Mouse (Mus musculus) left cerebral cortex, adult 2 months (tissue): ENCODE measurements at regions not wholly inside any gene's neighbourhood (a gene's known extent, or its start where the extent isn't known, plus 50 kb on each side); places are given as distances from the start of the nearest gene placed in this dataset.

Experiments used
- DNase-seq, 2 experiments: peaks; one replicate each; pipeline ENCODE4 v3.0.0; 2021 to 2022; ENCODE audit warnings: low spot score in 2 of 2, mixed read lengths in 1 of 2; ENCODE audit errors: extremely low spot score in 1 of 2
- H3K27ac ChIP-seq: fragments of 200-600 bp; 2 replicates; pipeline ENCODE4 v1.8.1; 2022
- H3K4me3 ChIP-seq: fragments of 200-600 bp; 2 replicates; pipeline ENCODE4 v1.8.1; 2022
- CTCF ChIP-seq: fragments of 200-600 bp; IDR thresholded peaks from 2 replicates; pipeline ENCODE4 v1.8.1; 2022; ENCODE audit warnings: antibody characterized with exemption, mild to moderate bottlenecking, moderate library complexity
- intact Hi-C: fragments of 180-260 bp; cut with DNase I; formaldehyde crosslinking; loops from one replicate; pipeline ENCODE4 v1.15.1; 2025
- microRNA-seq, 2 experiments: library from miRNA; unstranded; fragments of <30 nt; microRNA quantifications; one replicate each; pipeline ENCODE4 v1.2.0; 2021

DNA sequence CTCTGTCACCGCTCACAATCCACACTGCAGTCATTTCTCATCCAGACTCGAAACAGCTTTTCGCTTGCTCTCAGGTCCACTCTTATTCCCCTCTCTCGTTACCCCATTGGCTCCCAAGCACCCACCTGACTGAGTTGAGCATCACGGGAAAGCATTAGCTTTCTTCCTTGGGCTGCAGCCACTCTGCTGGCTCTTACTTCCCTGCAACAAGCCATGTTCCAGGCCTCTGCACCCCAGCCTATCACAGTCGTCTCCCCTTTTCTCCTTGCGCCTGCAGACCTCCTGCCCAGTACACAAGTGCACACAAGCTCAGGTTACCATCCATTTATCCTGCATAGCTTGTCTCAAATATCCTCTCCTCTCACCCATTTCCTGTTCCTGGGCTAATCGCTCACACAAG is 88.5 kb upstream of the Tmem260 start:
- no peak overlapping the region for H3K27ac ChIP-seq
- DNase-seq, result no peak
- no peak for TF ChIP-seq CTCF
- H3K4me3 ChIP-seq, result no peak overlapping the region
- intact Hi-C loops, result loop anchor here (5.0 kb wide), 1 partner anchor 235 kb away; the partner anchor contains the start of gene Peli2

DNA sequence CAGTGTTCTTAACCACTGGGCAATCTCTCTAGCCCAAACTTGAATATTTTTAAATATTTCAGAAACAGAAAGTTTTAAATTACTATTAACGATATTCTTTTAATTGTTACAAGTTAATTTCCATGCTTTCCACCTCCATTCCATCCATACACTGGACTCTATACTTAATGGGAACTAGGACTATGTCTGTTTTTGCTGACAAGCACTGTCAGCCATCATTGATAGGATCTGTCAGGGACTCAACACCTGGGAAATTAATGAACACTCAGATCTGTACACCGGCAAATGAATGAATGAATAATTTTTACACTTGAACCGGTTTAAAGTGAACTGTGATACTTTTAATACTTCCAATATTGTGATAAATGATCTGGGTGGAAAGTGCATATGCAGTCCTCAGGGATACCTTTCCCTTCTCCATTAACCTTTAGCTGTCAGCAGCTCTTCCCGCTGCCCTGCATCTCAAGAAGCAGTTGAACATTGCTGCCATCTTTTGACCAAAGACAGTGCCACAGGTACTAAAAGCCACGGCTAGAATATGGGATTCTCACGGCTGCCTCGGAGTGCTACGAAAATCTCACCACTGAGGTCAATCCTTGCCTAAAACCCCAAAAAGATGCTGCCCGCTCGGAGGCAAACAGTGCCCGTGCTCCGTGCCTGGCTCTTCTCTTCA is 87.3 kb upstream of the Tmem260 start:
- intact Hi-C loops, result loop anchor here (2.0 to 5.0 kb wide), 2 partner anchors 236 to 608 kb away; partner anchors contain the start of gene Peli2
- DNase-seq, result peak; percentile 35 to 44
- Histone ChIP-seq H3K4me3 (no peak overlapping the region), H3K27ac (no peak overlapping the region)
- peak; percentile 83 for TF ChIP-seq CTCF

DNA sequence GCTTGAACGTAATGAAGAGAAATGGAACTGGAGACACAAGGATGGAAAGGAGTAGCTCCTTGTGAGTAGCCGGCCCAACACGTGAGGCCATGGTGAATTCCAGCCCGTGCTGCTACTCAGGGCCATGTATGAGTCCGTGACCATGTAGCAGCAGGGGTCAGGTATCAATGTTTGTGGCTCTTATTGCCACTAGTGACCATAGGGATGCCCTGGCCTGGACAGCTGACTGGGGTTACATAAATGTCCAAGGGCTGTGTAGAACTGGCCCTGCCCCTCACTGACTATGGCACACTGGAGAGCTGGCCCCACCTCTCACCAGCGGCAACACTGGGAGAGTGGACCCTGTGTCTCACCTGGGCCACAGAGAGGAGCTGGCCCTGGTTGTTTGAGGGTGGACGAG is 84.1 kb upstream of the Tmem260 start:
- H3K27ac ChIP-seq, result no peak overlapping the region
- no peak for TF ChIP-seq CTCF
- DNase-seq, result no peak
- intact Hi-C loops, result no loop called here
- H3K4me3 ChIP-seq, result no peak overlapping the region

DNA sequence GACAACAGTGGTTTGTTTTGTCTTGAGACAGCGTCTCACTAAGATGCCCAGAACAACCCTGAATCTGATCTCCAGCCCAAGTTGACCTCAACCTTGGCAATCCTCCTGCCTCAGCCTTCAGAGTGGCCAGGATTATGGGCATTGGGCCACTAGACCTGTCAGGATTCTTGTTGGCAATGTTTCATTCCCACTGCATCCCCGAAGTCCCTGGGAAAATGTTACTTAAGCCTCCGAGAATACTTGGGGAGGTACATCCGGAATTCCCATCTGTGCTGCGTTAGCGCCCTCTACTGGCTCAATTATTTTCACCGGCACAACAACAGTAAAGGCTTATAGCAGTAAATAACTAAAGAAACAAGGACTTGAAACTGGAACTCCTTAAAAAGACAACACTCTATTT is 78.9 kb upstream of the Tmem260 start:
- intact Hi-C loops, result loop anchor here (5.0 kb wide), 2 partner anchors 770 to 785 kb away; no protein-coding TSS in a partner anchor

DNA sequence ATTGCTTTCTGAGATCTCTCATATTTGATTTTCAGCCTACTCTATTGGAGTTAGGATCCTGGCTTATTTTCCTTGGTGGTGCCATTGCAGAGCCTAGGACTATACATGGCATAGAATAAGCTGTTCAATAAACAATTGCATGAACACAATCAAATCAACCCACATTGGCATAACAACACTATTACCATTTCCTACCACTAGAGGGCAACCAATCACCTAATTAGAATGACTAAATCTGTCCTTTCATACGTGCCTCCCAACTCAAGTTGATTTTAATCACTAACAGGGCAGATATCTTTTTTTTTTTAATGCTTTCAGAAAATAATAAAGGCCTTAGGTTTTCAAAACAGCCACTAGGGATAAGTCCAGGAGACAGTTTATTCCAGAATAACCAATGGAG is 75.6 kb upstream of the Tmem260 start:
- Histone ChIP-seq H3K4me3 (no peak overlapping the region), H3K27ac (no peak overlapping the region)
- TF ChIP-seq CTCF, result peak; percentile 88
- DNase-seq, result no peak
- intact Hi-C loops, result loop anchor here (1.0 to 2.0 kb wide), 3 partner anchors 76 to 614 kb away; partner anchors contain the start of gene Tmem260

More for the DNA sequence above, 78.9 kb upstream of the Tmem260 start:
- H3K27ac ChIP-seq, result no peak overlapping the region
- TF ChIP-seq CTCF, result peak; percentile 91
- peak; percentile 81 to 88 for DNase-seq
- H3K4me3 ChIP-seq, result no peak overlapping the region

DNA sequence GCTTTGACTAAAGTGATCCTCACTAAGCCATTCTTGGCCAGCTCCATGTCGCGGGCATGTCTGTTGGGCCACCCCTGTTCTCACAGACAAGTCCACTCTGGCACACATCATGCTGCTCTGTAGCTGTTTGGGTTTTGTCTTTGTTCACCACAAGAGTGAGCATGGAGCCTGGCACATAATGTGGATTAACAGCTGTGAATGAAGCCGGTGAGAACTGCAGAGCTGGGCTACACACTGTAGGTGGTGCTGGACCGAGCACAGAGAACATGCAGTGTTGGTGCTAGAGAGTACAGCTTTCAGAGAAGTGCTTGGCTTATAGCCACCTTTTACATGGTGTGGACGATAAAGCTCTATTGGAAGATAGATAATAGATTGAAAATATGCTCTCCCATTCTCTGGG is 74.2 kb upstream of the Tmem260 start:
- H3K27ac ChIP-seq, result no peak overlapping the region
- TF ChIP-seq CTCF, result peak; percentile 68
- intact Hi-C loops, result loop anchor here (1.0 to 2.0 kb wide), 3 partner anchors 49 to 746 kb away; no protein-coding TSS in a partner anchor
- no peak overlapping the region for H3K4me3 ChIP-seq
- peak in 1 of 2 experiments; percentile 42 for DNase-seq

DNA sequence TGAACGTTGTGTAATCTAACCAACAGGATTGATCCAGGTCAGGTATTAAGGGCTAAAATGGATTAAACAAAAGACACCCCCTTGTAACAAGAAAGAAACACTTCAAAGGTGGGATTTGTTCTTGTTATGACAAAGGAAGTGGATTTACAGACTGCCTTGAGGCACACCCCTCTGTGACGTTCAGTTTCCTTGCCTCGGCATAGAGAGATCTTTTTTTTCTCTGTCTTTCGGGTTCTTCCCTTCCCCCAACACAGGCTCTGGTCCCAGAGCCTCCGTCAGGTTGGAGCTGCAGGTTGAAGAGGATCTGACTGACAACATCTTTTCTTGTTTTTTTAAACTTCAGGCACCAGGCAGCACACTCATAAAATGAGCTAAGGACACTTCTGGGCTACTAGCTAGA is 69.8 kb upstream of the Tmem260 start:
- no peak overlapping the region for H3K4me3 ChIP-seq
- no peak for DNase-seq
- TF ChIP-seq CTCF, result no peak
- intact Hi-C loops, result no loop called here
- no peak overlapping the region for H3K27ac ChIP-seq

Small RNA genes in the stretch of these regions (microRNA-seq; reads per million reads assigned to microRNA genes)
- 0 reads per million in 2 experiments for gene Gm23881
